Mouse (Mus musculus) natural killer cell, adult 2 months (primary cell): ENCODE measurements around the gene Cacnb2.

ENCODE experiments used
- DNase-seq, 2 experiments: peaks; one replicate each; pipeline ENCODE4 v3.0.0; 2022; ENCODE audit warnings: low spot score in 2 of 2

Gene Cacnb2

DNA sequence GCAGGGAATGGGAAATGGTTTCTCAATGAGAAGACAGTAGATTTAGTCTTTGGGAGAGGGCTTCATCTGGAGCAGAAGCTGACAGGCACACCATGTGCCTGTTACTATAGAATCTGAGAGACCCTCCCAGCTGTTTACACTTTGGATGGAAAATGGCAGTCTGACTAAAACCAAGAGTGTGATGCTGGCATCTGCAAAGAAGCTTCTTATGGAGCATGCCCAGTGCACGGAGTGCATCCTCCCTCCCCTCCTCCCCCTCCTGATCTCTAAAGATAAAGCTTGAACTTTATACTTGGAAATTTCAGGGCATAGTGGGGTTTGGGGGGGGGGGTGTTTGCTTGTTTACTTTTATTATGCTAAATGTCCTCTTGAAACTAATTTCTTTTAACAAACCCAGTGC is 270.2 kb downstream of the Cacnb2 start:
- DNase-seq = no peak

DNA sequence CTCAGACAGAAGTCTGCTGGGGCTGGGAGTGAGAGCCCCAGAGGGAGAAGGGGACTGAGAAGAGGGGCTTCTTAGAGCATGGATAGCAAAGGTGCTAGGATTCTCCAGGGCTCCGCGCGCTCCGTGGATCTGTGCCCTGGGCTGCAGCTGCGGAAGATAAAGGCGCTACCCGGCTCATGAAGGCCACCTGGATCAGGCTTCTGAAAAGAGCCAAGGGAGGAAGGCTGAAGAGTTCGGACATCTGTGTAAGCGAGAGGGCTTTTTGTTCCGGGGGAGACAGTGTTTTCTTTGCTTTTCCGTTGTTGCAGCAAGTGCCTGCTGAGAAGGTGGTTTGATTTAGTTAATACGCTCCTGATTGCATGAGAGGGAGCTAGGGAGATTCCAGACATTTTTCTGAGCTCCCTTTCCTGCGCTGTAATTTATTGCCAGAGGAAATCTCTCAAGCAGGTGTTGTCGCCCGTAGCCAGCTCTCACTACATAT is 270.9 kb downstream of the Cacnb2 start:
- DNase-seq = no peak

DNA sequence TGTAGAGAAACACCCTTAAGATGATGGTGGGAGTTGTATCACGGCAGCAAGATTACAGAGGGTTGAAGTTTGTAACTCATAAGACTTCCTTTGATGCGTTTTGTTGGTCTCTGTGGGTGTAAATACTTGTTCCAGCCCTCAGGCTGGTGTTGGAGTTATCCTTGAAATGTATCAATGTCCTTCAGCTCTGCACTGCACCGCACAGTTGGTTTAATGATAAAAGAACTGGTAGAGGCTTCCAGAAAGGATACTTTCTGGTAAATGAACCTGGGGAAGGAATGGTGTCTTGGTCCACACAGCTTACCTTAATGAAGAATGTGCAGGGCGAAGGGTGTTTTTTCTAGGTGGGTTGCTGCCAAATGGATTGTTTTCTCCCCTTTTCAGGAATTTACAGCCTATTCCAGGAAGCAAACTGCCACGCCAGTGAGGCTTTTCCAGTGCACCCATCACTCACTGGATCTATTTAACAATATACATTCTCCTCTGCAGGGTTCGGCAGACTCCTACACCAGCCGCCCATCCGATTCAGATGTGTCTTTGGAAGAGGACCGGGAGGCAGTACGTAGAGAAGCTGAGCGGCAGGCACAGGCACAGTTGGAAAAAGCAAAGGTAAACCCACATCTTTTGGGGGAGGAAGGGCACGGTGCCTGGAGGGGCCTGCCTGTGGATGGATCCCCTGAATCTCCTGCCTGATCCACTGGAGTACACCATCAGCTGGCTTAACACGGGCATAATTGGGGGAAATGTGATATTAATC is 271.6 kb downstream of the Cacnb2 start:
- no peak for DNase-seq

DNA sequence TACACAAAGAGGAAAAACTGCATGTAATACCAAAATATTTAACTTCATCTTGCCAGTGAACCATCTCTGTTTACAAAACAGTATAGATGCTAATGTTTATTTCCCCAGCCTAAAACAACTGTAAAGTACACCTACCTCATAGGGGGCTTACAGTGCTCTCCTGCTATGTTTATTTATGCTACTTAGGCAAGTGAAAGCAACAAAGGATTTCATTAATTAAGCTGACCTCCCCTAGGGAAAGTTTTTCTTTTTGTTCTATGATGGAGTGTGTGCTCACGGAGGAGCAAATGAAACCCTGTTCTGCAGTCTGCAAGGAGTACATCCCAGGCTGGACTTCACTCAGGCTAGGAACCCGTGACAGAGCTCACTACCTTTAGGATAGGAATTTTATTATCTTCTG is 272.2 kb downstream of the Cacnb2 start:
- DNase-seq = no peak

DNA sequence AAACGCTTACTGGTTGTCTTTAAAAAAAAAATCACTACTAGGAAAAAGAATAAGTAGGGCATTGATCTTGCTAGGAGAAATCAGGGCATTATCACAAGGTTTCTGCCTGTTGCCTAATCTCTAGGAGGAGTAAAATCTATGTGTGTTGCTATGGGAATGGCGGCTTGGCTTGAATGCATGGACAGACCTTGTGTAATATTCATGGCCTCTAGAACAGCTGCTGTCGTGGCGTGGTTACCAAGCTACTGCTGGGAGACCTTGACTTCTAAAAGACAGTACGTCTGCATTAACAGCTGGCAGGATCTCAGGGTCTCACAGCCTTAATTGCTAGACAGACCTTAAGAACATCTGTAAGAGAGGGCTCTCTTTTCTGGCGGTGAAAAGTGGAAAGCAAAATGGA is 272.7 kb downstream of the Cacnb2 start:
- no peak for DNase-seq

DNA sequence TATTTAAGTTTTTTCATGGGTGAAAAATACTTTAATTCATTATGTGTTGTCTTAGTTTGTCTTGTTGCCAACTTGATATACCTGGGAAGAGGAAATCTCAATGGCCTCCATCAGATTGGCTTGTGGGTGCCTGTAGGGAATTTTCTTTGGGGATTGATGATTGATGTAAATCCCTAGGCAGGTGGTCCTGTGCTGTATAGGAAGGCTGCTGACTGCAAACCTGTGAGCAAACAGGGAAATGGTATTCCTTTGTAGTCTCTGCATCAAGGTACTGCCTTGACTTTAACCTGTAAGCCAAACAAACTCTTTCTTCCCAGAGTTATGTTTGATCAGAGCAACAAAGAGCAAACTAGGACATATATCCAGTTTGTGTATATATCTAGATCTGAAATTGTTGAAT is 276.1 kb downstream of the Cacnb2 start:
- DNase-seq = no peak

DNA sequence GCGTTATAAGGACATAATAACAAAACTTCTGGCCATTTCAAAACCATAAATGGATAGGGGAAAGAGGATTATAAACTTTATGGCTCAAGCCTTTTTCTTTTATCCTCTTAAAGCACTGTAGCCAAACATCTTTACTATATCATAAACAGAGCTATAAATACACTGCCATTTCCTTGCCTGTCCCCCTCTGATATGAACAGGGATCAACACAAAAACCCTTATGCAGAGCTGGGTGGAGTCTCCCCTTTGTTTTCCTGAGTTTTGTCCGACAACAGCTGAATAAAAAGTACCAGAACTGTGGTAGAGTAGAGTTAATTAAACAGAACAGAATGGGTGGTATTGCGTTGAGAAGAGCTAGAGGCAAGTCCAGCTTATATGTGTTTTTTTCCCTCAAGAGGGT is 280.6 kb downstream of the Cacnb2 start:
- no peak for DNase-seq

DNA sequence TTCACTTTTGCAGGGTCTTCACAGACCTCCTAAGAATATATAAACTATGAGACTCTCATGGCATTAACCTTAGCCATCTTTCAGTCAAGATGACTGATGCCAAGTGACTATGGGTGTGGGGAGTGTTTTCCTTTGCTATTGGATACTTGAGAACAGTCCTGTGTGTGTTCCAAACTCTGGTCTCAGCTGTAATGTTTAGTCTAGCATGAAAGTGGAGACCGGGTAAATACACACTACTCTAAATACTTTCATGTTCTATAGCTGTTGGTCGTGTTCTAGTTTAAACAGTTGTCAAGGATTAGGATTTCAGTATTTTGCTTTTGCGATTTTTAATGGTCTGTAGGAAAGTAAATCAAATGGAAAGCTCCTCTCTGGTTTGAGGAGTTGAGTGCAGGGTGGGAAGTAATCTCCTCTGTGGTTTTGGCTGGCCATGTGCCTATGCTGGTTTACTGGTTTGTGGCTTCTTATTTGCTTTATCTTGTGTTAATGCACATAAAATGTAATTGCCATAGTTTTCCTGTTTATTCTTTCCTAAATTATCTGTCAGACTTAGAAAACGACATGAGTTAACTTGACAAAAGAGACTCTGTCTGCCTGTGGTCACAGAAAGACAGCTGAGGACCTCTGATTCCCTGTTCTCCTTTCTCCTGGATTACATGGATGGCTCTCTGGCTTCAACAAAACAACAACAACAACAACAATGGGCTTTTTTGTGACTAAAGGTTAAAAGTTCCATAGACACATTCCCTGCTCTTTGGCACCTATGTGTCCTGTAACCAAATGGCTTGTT is 285.7 kb downstream of the Cacnb2 start:
- no peak for DNase-seq

DNA sequence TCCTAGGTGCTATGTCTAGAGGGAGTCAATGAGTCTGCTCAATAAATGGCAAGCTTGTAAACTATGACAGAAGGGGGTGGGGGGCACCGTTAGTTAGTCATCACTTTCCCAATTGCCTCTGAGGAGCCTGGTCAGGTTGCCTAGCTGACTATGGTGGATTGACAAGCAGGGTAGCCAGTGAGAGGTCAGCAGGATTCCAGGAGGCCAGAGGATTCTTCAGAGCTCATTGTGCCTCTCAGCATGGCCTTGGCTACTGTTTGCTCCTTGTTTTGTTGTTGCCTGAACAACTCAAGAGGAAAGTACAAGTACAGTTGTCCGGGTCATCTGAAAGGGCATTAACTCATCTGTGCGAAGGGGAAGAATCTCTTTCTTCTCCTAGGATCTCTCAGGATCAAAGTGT is 300.9 kb downstream of the Cacnb2 start:
- no peak for DNase-seq

DNA sequence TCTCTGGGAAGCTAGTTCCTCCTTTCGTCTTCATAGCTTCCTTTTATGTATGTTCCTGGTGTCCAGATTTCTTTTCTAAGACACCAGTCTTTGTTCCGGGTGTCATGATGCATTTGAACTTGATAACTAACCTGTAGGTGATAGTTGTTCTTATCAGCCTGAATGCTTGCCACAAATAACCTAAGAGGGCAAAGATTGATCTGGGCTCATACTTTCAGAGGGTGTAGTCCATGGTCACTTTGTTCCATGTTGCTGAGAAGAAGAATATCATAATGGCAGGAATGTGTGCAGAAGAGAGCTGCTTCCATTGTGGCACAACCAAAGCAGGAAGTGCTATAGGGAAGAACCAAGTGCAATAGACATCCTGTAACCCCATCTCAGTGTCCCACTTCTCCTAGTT is 302.0 kb downstream of the Cacnb2 start:
- no peak for DNase-seq

DNA sequence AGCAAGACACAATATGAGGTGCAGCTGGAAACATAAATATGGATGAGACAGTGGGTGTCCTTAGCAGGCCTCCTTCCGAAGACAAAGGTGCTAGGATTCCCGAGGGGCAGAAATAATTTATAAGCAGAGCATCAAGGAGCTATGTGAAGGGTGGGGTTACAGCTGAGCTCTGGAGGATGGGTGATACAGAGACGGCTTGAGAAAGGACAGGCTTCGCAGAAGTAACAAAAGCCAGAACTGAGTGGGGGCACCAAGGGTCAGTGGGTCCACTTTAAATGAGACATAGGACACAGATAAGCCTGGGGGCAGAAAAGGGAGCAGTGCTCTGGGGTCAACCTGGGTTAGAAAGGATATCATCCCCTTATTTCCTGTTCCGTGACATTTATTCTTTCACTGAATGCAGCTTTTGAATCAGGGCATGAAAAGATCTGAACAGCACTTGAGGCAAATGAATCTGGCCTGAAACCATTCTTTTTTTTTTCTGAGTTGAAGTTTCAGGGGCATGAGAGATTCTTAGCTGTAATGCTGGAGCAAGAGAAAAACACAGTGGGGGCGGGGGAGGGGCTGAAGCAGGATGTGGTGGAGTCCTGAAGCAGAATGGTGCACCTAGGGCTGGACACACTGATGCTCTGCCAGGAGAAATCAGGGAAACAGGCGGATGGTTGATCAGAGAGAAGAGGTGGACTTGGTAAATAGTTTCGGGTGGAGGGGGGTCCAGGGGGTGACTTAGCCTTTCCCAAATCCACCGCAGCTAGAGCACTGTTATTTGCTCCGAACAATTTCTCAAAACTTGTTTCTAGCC is 304.4 kb downstream of the Cacnb2 start:
- no peak for DNase-seq

DNA sequence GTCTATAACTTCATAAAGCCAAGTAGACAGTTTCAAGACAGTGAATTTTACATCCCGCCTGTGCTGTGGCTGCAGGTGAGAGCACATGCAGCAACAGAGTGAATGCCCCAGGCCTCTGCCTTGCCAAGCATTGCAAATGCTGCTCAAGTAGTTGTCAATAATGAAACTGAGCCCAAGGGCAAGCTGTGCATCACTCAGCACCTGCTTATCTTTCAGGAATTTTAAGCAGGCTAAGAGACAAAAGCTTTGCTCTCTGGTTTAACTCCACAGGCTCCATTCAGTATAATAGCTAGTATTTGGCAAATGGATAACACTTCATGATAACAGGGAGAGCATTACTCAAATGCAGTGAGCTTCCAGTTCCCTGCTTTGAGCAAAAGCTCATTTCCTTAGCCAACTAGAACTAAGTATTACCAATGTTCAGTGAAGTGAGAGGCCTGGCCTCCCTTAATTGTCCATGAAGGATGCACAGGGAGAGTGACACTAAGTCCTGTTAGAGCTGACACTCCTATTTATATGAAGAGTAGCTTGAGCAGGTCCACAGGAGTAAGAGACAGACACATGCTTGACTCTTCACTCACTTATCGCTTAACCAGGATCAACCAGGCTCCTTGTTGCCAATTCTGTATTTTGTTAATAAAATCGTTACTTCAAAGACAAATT is 314.8 kb downstream of the Cacnb2 start:
- DNase-seq = no peak

DNA sequence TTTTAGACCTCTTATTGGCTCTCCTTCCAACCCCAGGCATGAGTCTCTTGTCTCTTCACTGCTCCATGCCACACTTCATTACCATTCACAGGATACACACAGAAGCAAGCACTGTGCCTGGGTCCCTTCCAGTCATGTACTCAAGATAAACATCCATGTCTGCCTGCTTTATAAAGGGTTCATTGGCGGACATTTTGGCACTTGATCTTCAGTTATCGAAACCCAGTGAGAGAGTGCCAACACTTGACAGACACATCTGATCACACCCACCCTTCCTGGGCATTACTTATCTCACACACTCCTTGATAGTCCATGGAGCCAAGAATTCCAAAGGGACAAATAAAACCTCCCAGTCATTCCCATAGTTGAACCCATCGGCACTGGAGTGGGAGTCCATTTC is 327.0 kb downstream of the Cacnb2 start:
- no peak for DNase-seq

DNA sequence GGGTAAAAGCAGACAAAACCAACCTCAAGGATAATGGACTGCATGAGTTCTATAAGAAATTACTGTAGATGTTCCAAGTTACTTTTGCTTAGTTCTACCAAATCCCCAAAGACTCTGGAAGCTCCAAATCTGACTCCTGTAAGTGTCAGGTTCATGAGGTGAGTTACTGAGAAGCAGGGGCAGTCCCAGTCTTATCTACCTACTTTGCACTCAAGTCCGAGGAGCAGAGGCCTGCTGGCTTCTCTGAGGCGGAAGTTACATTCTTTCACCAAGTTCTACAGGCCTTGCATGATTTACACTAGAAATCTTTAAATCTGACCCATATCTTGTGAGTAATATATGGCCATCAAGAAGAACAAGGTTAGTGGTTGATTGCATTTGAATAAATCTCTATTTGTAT is 329.1 kb downstream of the Cacnb2 start:
- DNase-seq = no peak

DNA sequence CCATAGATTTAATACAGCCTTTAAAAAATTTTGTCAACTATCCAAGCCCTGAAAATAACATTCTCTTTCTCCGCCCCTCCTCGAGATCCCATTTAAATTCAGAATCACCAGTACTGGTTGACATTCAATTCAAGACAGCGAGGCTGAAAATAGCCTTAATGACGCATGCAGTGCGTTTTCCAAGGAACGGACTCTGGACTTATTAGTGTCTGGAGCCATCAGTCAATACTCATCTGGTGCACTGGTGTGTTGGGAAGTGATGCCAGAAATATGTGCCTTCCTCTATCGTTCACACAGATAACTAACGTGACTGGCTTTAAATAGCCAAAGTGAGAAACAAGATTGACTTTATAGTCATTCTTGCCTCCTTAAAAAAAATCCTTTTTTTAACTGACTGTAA is 333.6 kb downstream of the Cacnb2 start:
- DNase-seq = no peak

DNA sequence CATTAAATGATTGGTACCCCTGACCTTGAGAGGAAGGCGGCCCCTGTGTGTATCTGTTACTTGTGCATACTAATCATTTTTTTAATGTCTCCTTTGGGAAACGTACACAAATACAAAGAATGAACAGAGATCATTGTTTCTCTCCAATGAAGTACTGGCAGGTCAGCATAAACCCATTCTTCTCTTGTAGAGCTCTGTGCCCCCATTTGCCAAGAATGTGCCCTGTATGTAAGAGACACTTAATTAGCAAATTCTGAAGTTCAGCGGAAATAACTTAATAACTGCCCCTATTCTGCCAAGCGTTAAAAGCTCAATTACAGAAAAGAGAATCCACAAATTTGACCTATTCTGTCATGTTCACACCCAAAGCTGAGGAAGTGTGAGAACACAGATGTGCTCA is 339.4 kb downstream of the Cacnb2 start:
- DNase-seq = no peak

DNA sequence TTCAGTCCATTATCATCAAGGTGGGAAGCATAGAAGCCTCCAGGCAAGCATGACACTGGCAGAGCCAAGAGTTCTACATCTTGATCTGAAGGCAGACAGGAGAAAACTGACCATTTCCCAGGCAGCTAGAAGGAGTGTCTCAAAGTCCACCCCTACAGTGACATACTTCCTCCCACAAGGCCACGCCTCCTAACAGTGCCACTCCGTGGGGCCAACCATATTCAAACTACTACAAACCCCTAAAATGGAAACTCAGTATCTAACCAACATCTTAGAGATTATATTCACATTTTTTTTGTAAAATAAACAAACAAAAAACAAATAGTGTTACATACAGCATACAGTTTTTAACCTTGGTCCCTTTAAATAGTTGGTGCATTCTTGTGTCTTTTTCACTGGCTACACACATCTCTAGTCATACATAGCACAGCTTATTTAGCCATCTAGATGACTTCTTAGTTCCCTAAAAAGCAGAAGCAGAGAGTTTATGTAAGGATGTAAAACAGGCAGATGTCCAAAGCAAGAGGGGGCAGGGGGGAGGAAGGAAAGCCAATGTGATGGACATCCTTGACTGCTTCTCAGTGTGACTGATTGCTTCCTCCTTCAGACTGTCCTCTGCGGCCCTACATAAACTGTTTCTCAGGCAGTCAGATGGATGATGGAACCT is 340.9 kb downstream of the Cacnb2 start:
- DNase-seq = peak in 1 of 2 experiments; percentile 6

DNA sequence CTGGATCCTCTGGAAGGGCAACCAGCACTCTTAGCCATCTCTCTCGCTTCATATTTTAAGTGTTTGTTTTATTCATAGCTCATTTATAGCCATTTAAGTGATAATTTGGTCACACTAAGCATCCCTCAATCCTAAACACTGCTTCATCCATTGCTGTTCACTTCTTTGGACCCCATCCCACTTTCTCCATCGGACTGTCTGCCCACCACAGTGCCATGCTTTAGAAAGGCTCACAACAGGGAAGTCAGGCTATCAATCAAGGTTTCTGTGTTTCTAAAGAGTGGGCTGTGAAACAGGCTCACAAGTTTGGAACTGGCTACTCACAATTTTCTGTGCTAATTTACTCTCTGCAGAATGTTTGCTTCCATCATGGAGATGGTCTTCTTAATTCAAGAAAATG is 350.2 kb downstream of the Cacnb2 start:
- DNase-seq = no peak

DNA sequence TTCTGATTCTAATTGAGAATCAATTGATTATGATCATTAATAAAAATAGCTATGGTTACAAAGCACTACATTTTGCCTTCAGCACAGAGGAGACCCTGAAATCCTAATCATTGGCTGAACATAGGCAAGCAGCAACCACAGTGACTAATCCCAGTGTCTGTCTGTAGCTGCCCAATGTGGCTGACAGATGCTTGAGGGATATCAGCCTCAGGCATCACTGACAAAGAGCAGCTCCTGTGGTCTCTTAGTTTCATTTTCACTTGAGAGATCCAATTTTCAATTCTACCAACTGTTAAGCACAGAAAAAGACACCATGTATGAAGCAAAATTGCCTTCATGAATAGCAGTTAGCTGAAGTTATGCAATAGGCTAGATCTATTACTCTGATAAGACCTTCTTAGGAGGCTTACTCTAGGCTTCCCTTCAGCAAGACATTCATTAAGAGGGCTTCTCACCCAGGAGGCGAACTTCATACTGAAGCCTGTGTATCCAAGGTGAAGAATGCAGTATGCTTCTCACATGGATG is 358.1 kb downstream of the Cacnb2 start:
- no peak for DNase-seq

DNA sequence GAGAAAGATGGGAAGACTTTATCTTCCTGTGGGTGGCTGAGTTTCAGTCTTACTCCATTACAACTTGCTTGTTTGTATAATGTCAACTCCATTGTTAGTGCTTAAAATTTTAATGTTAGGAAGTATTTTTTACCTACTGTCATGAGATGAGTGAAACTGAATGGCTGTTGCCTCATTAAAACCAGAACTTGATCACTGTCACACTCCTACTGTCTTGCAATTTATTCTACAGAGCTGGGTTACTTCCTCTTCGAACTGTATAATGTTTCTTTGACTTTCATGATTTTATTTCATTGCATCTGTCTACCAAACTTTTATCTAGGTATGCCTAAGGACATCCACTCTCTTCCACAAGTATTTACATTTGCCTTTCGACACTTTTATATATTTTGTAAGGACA is 358.6 kb downstream of the Cacnb2 start:
- DNase-seq = no peak

DNA sequence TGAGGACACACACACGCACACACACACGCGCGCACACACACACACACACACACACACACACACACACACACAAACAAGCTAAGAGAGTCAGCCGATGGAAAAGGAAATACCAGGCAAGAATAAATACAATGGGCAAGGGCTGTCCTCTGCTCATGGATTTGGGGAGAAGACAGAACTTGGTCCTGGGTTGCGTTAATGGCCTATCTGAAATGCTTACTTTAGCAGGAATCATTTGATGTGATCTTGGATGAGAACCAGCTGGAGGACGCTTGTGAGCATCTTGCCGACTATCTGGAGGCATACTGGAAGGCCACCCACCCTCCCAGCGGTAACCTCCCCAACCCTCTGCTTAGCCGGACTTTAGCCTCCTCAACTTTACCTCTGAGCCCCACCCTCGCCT is 381.1 kb downstream of the Cacnb2 start:
- no peak for DNase-seq
